Mouse (Mus musculus) forebrain, embryonic 16.5 days (tissue): ENCODE measurements at regions not wholly inside any gene's neighbourhood (a gene's known extent, or its start where the extent isn't known, plus 50 kb on each side); places are given as distances from the start of the nearest gene placed in this dataset.

Experiments
- ATAC-seq: fragments of 200-750 bp; cut with Nextera tagmentation; 2 replicates; pipeline ENCODE4 v1.8.0; 2017; ENCODE audit warnings: mild to moderate bottlenecking, moderate library complexity
- H3K27ac ChIP-seq: fragments of 300-500 bp; sonication (generic); 2 replicates; pipeline ENCODE4 v1.5.1; 2014; ENCODE audit warnings: low read length, control low read depth
- H3K27me3 ChIP-seq: fragments of 300-500 bp; sonication (generic); replicated peaks from 2 replicates; pipeline ENCODE4 v1.6.1; 2014; ENCODE audit warnings: low read length; ENCODE audit not compliant: control insufficient read depth, insufficient read depth
- H3K36me3 ChIP-seq: fragments of 300-500 bp; sonication (generic); 2 replicates; pipeline ENCODE4 v1.6.1; 2014; ENCODE audit not compliant: control insufficient read depth, insufficient read depth
- H3K4me1 ChIP-seq: fragments of 300-500 bp; sonication (generic); replicated peaks from 2 replicates; pipeline ENCODE4 v1.6.1; 2014; ENCODE audit warnings: low read length; ENCODE audit not compliant: control insufficient read depth, insufficient read depth
- H3K4me2 ChIP-seq: fragments of 300-500 bp; sonication (generic); 2 replicates; pipeline ENCODE4 v1.6.1; 2014; ENCODE audit warnings: mild to moderate bottlenecking, low read length, control low read depth
- H3K4me3 ChIP-seq: fragments of 300-500 bp; sonication (generic); replicated peaks from 2 replicates; pipeline ENCODE4 v1.5.1; 2014; ENCODE audit warnings: mild to moderate bottlenecking, low read length, control low read depth
- H3K9ac ChIP-seq: fragments of 300-500 bp; sonication (generic); replicated peaks from 2 replicates; pipeline ENCODE4 v1.6.1; 2014; ENCODE audit warnings: low read depth, low read length, control low read depth
- H3K9me3 ChIP-seq: fragments of 300-500 bp; sonication (generic); 2 replicates; pipeline ENCODE4 v1.6.1; 2016; ENCODE audit warnings: low read length; ENCODE audit not compliant: control insufficient read depth
- WGBS: fragments of 180-500 bp; shearing (Covaris S2); extraction: QIAGEN DNeasy Blood & Tissue Kit; methylation state at CpG from one replicate; pipeline ENCODE4 v1.1.7; 2014; 5-methylcytosine and 5-hydroxymethylcytosine counted together

DNA sequence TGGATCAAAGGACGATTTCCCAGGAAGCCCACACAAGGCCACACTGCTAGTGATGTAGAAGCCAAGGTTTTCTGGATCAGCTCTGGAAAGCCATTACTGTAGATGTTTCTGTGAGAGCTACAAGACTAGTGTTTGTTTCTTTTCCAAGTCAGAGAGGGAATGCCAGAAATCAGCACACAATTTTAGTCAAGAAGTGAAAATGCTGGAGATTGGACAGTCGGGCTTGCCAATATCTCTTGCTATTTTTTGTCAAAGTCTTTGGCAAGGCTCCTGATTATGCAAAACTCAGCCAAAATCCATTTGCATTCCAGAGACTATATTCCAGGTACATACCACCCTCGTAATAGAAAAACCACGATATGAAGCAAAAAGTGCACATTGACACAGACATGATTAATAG, 279.3 kb downstream of the Cdh9 start:
- WGBS, result 65% methylated on average over 4 of the region's 4 CpGs
- ATAC-seq, result peak; percentile 23; the same call in 1 of the 2 replicates
- Histone ChIP-seq H3K27ac (no peak overlapping the region), H3K9me3 (no peaks in the 10 kb centered on the region; the same call in 1 of the 2 replicates), H3K36me3 (no peaks in the 10 kb centered on the region), H3K4me1 (no peaks in the 10 kb centered on the region), H3K27me3 (no peaks in the 10 kb centered on the region), H3K4me2 (no peak overlapping the region), H3K9ac (no peak overlapping the region), H3K4me3 (no peak overlapping the region)

DNA sequence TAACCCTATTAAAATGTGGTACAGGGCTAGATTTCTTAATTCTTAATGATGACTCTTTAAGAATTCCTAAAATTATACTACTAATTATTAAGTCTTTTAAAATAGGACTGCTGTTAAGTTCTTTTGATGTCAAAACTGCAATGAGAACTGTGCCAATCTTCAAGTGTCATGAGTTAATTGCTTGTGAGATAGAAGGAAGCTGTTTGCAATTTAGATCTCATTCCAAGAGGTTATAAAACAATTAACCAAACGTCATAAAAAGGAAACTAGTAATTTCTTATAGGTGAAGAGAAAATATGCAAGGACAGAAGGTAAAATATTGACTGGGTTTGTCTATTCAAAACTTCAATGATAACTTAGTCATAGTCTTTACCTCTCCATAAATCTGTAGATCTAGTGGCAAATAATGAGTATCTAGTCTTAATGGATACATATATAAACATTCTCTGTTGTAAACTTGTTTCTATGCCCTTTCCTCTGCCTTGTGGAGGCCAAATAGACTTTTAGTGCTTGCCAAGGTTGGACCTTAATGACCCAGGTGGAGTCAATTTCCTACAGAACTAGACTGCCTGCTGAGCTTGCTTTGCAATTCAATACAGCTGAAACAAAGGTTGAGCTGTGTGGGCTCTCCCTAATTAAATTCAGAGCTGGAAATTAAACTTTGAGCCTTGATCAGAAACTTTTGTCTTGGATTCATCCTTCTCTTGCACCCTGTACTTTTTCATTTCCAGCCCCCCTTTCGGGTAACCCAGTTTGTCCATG, 320.5 kb downstream of the Cdh9 start:
- no peak for ATAC-seq
- H3K4me2 ChIP-seq, result no peak overlapping the region
- no peaks in the 10 kb centered on the region for H3K27me3 ChIP-seq
- H3K36me3 ChIP-seq, result no peaks in the 10 kb centered on the region
- no peak overlapping the region for H3K9ac ChIP-seq
- no peaks in the 10 kb centered on the region for H3K9me3 ChIP-seq
- H3K27ac ChIP-seq, result no peak overlapping the region
- H3K4me1 ChIP-seq, result no peaks in the 10 kb centered on the region
- no peak overlapping the region for H3K4me3 ChIP-seq
- WGBS, result 20% methylated on average over 2 of the region's 2 CpGs

DNA sequence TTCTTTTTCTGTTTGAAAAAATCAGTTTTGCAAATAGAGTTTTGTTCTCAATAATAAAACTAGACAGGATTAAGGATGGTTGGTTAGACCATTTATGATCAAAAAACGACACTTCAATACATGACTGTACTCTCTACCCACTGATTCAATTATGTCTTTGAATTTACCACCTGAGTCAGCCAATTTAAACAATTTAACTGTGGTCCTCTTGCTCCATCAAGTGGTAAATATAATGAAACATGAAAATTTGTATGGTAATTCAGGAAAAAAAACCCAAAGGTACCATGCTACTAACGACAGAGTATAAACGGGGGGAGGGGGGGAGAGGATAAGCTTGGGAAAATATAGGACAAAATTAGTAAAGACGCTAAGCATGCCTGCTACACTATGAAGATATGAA, 341.2 kb downstream of the Cdh9 start:
- WGBS, result 67% methylated on average over 4 of the region's 4 CpGs
- Histone ChIP-seq H3K36me3 (no peaks in the 10 kb centered on the region), H3K4me3 (no peak overlapping the region), H3K4me1 (no peaks in the 10 kb centered on the region), H3K9me3 (no peaks in the 10 kb centered on the region), H3K27me3 (no peaks in the 10 kb centered on the region), H3K4me2 (no peak overlapping the region), H3K9ac (no peak overlapping the region), H3K27ac (no peak overlapping the region)
- no peak for ATAC-seq

DNA sequence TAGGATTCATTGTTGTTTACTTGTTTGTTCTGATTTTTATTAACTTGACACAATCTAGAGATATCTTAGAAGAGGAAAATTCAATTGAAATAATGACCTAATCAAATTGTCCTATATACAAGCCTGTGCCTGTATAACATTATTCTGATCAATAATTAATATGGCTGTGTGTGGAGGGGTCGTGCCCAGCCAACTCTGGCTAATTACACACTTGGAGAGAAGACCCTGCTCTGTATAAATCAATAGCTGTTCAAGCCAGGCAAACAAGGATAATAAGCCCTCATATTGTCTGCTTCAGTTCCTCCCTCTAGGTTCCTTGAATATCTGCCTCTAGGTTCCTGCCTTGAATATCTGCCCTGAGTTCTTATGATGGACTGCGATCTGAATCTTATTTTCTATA, 355.5 kb downstream of the Cdh9 start:
- ATAC-seq, result no peak
- H3K36me3 ChIP-seq, result no peaks in the 10 kb centered on the region
- no peak overlapping the region for H3K9ac ChIP-seq
- H3K27me3 ChIP-seq, result no peaks in the 10 kb centered on the region
- H3K4me2 ChIP-seq, result no peak overlapping the region
- 70% methylated on average over 2 of the region's 2 CpGs for WGBS
- H3K4me1 ChIP-seq, result no peaks in the 10 kb centered on the region
- H3K4me3 ChIP-seq, result no peak overlapping the region
- H3K9me3 ChIP-seq, result no peaks in the 10 kb centered on the region
- no peak overlapping the region for H3K27ac ChIP-seq

DNA sequence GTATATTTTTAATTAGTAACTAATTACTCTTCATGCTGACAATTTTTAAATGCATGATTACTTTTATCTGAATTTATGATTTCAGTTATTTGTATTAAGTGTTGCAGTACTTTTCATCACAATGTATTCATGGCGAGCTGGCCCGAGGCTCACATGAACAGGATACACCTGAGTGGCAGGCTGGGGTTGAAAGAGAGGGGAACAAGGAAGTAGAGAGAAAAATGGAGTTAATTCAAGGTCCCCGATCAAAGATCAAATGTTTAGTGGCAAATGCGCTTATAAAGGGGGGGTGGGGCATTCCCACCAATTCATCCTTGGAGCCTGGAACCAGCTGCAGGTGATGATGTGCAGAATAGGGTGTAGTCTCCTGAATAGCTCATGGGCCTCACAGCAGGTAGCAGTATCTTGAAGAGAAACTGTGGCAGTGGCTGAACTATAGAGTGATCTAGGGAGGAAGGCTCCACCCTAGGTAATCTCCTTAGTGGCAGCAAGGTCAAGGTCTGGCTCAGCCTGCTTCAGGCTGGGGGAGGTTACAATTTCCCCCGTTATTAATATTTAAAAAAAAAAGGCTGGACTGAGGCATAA, 360.2 kb downstream of the Cdh9 start:
- WGBS, result 96% methylated on average over 5 of the region's 5 CpGs
- ATAC-seq, result no peak
- Histone ChIP-seq H3K27me3 (no peaks in the 10 kb centered on the region), H3K4me3 (no peak overlapping the region), H3K4me2 (no peak overlapping the region), H3K9ac (no peak overlapping the region), H3K36me3 (no peaks in the 10 kb centered on the region), H3K9me3 (no peaks in the 10 kb centered on the region), H3K27ac (no peak overlapping the region), H3K4me1 (no peaks in the 10 kb centered on the region)

DNA sequence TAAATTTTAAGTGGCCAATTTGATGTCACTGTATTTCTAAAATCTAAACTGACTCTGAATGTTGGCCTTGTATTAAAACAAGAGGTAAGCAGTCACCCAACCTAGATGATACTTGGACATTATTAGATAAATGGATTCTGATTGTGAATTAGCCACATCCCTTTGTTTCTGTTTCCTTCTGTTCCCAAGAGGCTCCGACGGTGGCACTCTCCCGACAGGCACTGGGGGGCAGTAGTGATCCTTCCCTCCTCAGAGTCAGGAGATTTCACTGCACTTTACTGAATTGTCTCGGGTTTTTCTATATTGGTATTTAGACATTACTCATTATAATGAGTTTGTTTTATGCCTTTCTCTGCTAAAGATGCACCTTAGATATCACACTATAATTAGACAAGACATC, 370.4 kb downstream of the Cdh9 start:
- Histone ChIP-seq H3K4me3 (no peak overlapping the region), H3K4me1 (no peaks in the 10 kb centered on the region), H3K36me3 (no peaks in the 10 kb centered on the region), H3K4me2 (no peak overlapping the region), H3K9ac (no peak overlapping the region), H3K27me3 (no peaks in the 10 kb centered on the region), H3K9me3 (peaks cover 5% of the 10 kb centered on the region; the same call in 1 of the 2 replicates), H3K27ac (no peak overlapping the region)
- WGBS, result 2% methylated on average over 4 of the region's 4 CpGs
- ATAC-seq, result peak; percentile 74

DNA sequence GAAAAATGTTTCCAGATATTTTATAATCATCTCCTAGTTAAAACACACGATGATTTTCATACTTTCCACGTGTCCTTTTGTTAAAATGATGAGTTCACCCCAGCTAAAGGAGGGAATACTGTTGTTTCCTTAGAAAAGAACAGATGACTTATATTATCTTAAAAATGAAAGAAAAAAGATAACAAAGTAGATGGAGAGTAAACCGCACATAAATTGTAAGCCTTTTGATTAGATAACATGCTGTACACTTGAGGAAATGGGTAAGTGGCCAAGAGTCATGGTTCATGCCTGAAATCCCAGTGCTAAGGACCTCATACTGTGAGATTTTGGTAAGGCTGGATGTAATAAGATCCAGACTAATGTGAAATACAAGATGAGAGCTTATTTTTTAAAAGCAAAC, 372.6 kb downstream of the Cdh9 start:
- Histone ChIP-seq H3K9ac (no peak overlapping the region), H3K9me3 (no peaks in the 10 kb centered on the region), H3K27ac (no peak overlapping the region), H3K4me2 (no peak overlapping the region), H3K4me3 (no peak overlapping the region), H3K4me1 (no peaks in the 10 kb centered on the region), H3K36me3 (no peaks in the 10 kb centered on the region), H3K27me3 (no peaks in the 10 kb centered on the region)
- WGBS, result 83% methylated on average over 3 of the region's 3 CpGs
- no peak for ATAC-seq

DNA sequence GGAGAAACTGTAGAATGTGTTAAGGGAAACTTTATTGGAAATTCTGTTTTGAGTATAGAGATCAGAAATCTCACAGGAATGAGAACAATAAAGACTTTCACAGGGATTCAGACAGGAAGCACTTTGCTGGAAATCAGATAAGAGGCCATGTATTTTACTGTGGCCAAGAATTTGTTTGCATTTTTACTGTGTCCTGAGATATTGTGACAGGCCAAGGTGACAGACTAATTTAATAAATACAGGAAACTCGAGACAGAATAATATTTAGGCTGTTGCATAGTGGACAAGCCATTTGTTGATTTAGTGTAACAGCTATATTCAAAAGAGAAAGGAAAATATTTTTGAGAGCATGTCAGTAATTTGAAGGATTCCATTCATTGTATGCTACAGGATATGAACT, 407.2 kb downstream of the Cdh9 start:
- no peak for ATAC-seq
- Histone ChIP-seq H3K27me3 (no peaks in the 10 kb centered on the region), H3K4me2 (no peak overlapping the region), H3K27ac (no peak overlapping the region), H3K9ac (no peak overlapping the region), H3K9me3 (no peaks in the 10 kb centered on the region), H3K4me3 (no peak overlapping the region), H3K4me1 (no peaks in the 10 kb centered on the region), H3K36me3 (no peaks in the 10 kb centered on the region)
- 51% methylated on average over 1 of the region's 1 CpGs for WGBS

DNA sequence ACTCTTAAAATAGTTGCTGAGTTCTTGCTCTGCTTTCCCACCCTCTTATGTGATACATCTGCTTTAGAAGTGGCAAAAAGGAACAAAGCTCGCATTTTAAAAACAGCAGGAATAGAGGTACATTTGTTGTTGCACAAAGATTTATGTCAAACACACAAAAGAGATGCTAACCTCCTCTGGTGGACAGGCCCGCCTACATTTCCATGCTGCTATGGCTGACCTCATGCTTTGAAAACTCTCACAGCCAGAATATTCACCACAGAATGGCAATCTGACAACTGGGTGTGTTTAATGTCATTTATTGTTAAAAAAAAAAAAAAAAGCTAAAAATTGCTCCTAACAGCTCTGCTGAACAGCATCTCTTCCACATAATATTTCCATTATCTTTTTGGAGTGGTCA, 451.6 kb downstream of the Cdh9 start:
- H3K9ac ChIP-seq, result no peak overlapping the region
- ATAC-seq, result no peak
- no peaks in the 10 kb centered on the region for H3K4me1 ChIP-seq
- 24% methylated on average over 2 of the region's 2 CpGs for WGBS
- H3K9me3 ChIP-seq, result no peaks in the 10 kb centered on the region
- no peaks in the 10 kb centered on the region for H3K27me3 ChIP-seq
- no peak overlapping the region for H3K4me2 ChIP-seq
- H3K36me3 ChIP-seq, result no peaks in the 10 kb centered on the region
- H3K27ac ChIP-seq, result no peak overlapping the region
- H3K4me3 ChIP-seq, result no peak overlapping the region
